13 mouse cellular contexts compared by ENCODE assay signal in the genomic region with DNA sequence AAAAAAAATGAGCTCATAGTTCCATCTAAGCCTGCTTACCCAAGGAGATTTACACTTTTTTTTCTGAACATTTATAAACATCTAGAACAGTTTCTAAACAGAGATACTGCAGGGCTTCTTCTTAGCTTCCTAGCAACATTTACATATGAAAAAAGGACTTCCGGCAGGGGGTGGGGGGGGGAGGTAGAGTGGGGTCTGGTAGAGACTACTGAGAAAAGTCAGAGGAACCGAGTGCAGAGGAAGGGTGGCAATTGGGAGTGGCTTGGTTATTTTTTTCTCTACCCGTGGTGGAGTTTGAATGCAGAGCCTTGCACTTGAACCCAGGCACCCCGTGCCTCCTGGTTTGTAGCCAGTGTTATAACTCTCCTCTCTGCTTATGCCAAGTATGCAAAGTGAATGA. TPM values are rescaled to one million over a fixed set of nuclear protein-coding genes. Genes with fewer than 3 reads are reported as not detected.
DNase-seq lines count a peak whose midpoint lies in the region; ATAC-seq and TF ChIP-seq lines count a peak whose summit lies in the region.
"Had no signal": no experiment of that assay in that cellular context is flagged by ENCODE, and none has a peak within 500 bp of the region (broad histone marks: within the 10 kb centered on the region; RNA-seq: fewer than 3 reads in every experiment).

No protein-coding gene starts in this region.

- ATAC-seq in megakaryocyte, adult 5-6 weeks (ENCODE audit: poor library complexity, severe bottlenecking), result peak; percentile 43

- DNase-seq in gastrocnemius, adult 2 months, result no peak
- DNase-seq in gastrocnemius, postnatal 25 days, result no peak
- no peak for DNase-seq in ES-E14 (ENCODE audit: low read depth, low spot score)
- DNase-seq in thymus, postnatal 10 days (ENCODE audit: low spot score in 2 of 2), result peak; percentile 8 to 16
- DNase-seq in cerebellum, adult 11-12 months, result no peak
- no peak for DNase-seq in Muller cell, postnatal 12 days (ENCODE audit: inconsistent ontology term)
- no peak for DNase-seq in heart, adult 9 months (ENCODE audit: low spot score in 2 of 2)
- DNase-seq: lung, adult 2 months had no signal

- H3K9me3 ChIP-seq in ES-E14 (ENCODE audit: control insufficient read depth, insufficient read depth, low read depth, low read length), result no peaks in the 10 kb centered on the region
- H3K9me3 ChIP-seq: heart, embryonic 12.5 days; limb, embryonic 10.5 days; midbrain, embryonic 12.5 days; neural tube, embryonic 12.5 days had no signal

- H3K36me3 ChIP-seq in ES-E14 (ENCODE audit: control insufficient read depth, insufficient read depth, low read length, poor library complexity, severe bottlenecking), result no peaks in the 10 kb centered on the region
- H3K36me3 ChIP-seq: heart, embryonic 12.5 days; limb, embryonic 10.5 days; midbrain, embryonic 12.5 days; neural tube, embryonic 12.5 days had no signal

- H3K27ac ChIP-seq in gastrocnemius, adult 2 months, result peak overlapping the region; percentile 64
- H3K27ac ChIP-seq in ES-E14 (ENCODE audit: insufficient read depth, low read depth, low read length, poor library complexity, severe bottlenecking), result peak overlapping the region; percentile 17; the same call in 1 of the 2 replicates
- H3K27ac ChIP-seq: limb, embryonic 10.5 days; midbrain, embryonic 12.5 days; neural tube, embryonic 12.5 days had no signal

- H3K4me3 ChIP-seq in gastrocnemius, adult 2 months, result peak overlapping the region; percentile 17; the same call in 1 of the 2 replicates
- peak overlapping the region in 1 of 2 experiments; percentile 32; a peak in 1 of 4 replicates for H3K4me3 ChIP-seq in ES-E14 (ENCODE audit: insufficient read depth in 1 of 2, low read depth in 1 of 2, low read length in 2 of 2, poor library complexity in 1 of 2, severe bottlenecking in 1 of 2)
- H3K4me3 ChIP-seq: heart, embryonic 12.5 days; limb, embryonic 10.5 days; midbrain, embryonic 12.5 days; neural tube, embryonic 12.5 days had no signal

- intact Hi-C loops in gastrocnemius, adult 2 months (cut with DNase I), result no loop called here

- in situ Hi-C loops in ES-E14 (cut with MboI; ENCODE audit: low sequenced_read_pairs in 2 of 2, unreplicated experiment in 2 of 2), result no loop called here

- H3K9ac ChIP-seq in ES-E14 (ENCODE audit: insufficient read depth, low read depth, low read length, poor library complexity, severe bottlenecking), result no peak overlapping the region; the same call in 1 of the 2 replicates
- H3K9ac ChIP-seq: heart, embryonic 12.5 days; midbrain, embryonic 12.5 days; neural tube, embryonic 12.5 days had no signal

- H3K4me1 ChIP-seq in ES-E14 (ENCODE audit: control insufficient read depth in 2 of 2, insufficient read depth in 2 of 2, low read length in 2 of 2, poor library complexity in 1 of 2), result peaks cover 5 to 11% of the 10 kb centered on the region in 2 experiments
- H3K4me1 ChIP-seq: neural tube, embryonic 12.5 days had no signal

- no peak for TF ChIP-seq CTCF in gastrocnemius, adult 2 months (IDR thresholded peaks at IDR 0.05)

TF ChIP-seq in ES-E14, 5 proteins besides CTCF, POLR2A, EP300 and RAD21:
- TF ChIP-seq MAFK (IDR thresholded peaks at IDR 0.05; ENCODE audit: insufficient read depth, low read depth, low read length), result no peak
- no peak for TF ChIP-seq HCFC1 (IDR thresholded peaks at IDR 0.05; ENCODE audit: borderline replicate concordance, insufficient read depth, low read length)
- no peak for TF ChIP-seq ZNF384 (IDR thresholded peaks at IDR 0.05; ENCODE audit: low read depth, low read length)
- TF ChIP-seq ZC3H11A (IDR thresholded peaks at IDR 0.05; ENCODE audit: borderline replicate concordance, low read depth, low read length), result no peak
- no peak for TF ChIP-seq CHD2 (IDR thresholded peaks at IDR 0.05; ENCODE audit: low read depth, low read length)

RNA-seq across cellular contexts. Expression of a gene that starts 19.7 kb away (rescaled TPM):
- total RNA-seq in gastrocnemius, adult 2 months (2021), result under 1 TPM in 1 of 2 experiments, not detected in 1; 0.22 TPM
- total RNA-seq in gastrocnemius, postnatal 25 days (2021), result under 1 TPM; 0.20 to 0.35 TPM
- 1.6 and 2.7 TPM in 2 replicates for total RNA-seq in ES-E14 (2012; rRNA removed)
- total RNA-seq in megakaryocyte, adult 5-6 weeks (2015), result 2.3 and 3.1 TPM in 2 replicates
- total RNA-seq in megakaryocyte, adult 5-6 weeks (2017), result 0.11 and 1.5 TPM in 2 replicates

RNA-seq across cellular contexts. Expression of a gene that starts 26.2 kb away (rescaled TPM):
- under 1 TPM in 1 of 2 experiments, not detected in 1; 0.67 TPM for total RNA-seq in gastrocnemius, adult 2 months (2021)
- total RNA-seq in gastrocnemius, postnatal 25 days (2021), result under 1 TPM in 1 of 2 experiments, not detected in 1; 0.19 TPM
- 45.6 and 80.3 TPM in 2 replicates for total RNA-seq in ES-E14 (2012; rRNA removed)
- total RNA-seq in megakaryocyte, adult 5-6 weeks (2015), result 0.20 and 1.9 TPM in 2 replicates
- total RNA-seq in megakaryocyte, adult 5-6 weeks (2017), result 0.16 TPM in 1 of 2 replicates, not detected in the other

RNA-seq across cellular contexts. Expression of a gene that starts 44.4 kb away (rescaled TPM):
- 10 to 100 TPM; 16.4 to 23.4 TPM for total RNA-seq in gastrocnemius, adult 2 months (2021)
- total RNA-seq in gastrocnemius, postnatal 25 days (2021), result 10 to 100 TPM; 24.8 to 33.7 TPM
- total RNA-seq in ES-E14 (2012; rRNA removed), result 112 and 131 TPM in 2 replicates
- total RNA-seq in megakaryocyte, adult 5-6 weeks (2015), result 667 and 741 TPM in 2 replicates
- 334 and 340 TPM in 2 replicates for total RNA-seq in megakaryocyte, adult 5-6 weeks (2017)

Comparison
In these comparisons a context has a peak if more than half of its experiments do, and no peak if none do; other contexts are left out.
1. DNase-seq: peak in thymus, postnatal 10 days (2 of 2); none in gastrocnemius, adult 2 months (single experiment), gastrocnemius, postnatal 25 days (single experiment), ES-E14 (single experiment), cerebellum, adult 11-12 months (single experiment), Muller cell, postnatal 12 days (single experiment) and heart, adult 9 months (0 of 2).
2. RNA of a gene that starts 26.2 kb away (total RNA-seq): 45.6 to 80.3 TPM in ES-E14; 0.67 TPM in gastrocnemius, adult 2 months, 0.16 to 1.9 TPM in megakaryocyte, adult 5-6 weeks and 0.19 TPM in gastrocnemius, postnatal 25 days; every median in the first group is over 10 times any median in the second.